Mouse (Mus musculus) bone marrow macrophage, adult 2 months (primary cell): ENCODE results near the gene Isyna1.

ENCODE experiments used
- CTCF ChIP-seq: IDR thresholded peaks from 2 replicates; pipeline ENCODE4 v1.5.1; 2012; ENCODE audit warnings: low read depth, mild to moderate bottlenecking, low read length, moderate library complexity
- POLR2A ChIP-seq: IDR thresholded peaks from 2 replicates; pipeline ENCODE4 v1.6.1; 2012; ENCODE audit warnings: mild to moderate bottlenecking, low read depth, low read length, borderline replicate concordance

DNA sequence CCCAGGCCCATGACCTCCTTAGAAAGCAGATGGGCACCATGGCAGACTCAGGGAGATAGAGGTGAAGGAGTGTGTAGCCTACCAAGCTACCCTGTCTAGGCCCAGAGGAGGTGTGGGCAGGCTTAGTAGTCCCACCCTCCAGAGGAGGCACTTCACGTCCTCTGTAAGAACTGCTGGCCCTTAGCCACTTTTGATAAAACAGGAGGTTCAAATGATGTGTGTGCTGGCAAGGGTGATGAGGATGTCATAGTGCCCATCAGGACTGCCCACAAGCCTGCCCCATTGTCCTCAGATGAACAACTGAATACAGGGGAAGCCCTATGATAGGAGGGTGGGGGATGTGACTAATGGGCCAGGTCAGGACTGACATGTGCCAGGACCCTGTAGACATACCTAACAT lies 41.3 kb upstream of the Isyna1 start:
- TF ChIP-seq CTCF (no peak), POLR2A (no peak)
